Mouse (Mus musculus) intestine, postnatal 0 days (tissue): ENCODE measurements around the gene Nudt9. TPM values are rescaled to one million over a fixed set of nuclear protein-coding genes. Genes with fewer than 3 reads are reported as not detected.
A peak's percentile ranks its signal among the peaks of the same experiment; 100 is the strongest.

Source experiments
- ATAC-seq: fragments of 200-750 bp; cut with Nextera tagmentation; 2 replicates; pipeline ENCODE4 v1.8.0; 2017; ENCODE audit warnings: mild to moderate bottlenecking, moderate TSS enrichment, moderate library complexity
- H3K27ac ChIP-seq: fragments of 300-500 bp; sonication (generic); 2 replicates; pipeline ENCODE4 v1.5.1; 2014; ENCODE audit warnings: mild to moderate bottlenecking, low read depth, low read length, moderate library complexity
- H3K27me3 ChIP-seq: fragments of 300-500 bp; sonication (generic); replicated peaks from 2 replicates; pipeline ENCODE4 v1.6.1; 2014; ENCODE audit warnings: low read length, mixed read lengths; ENCODE audit not compliant: control insufficient read depth, insufficient read depth
- H3K36me3 ChIP-seq: fragments of 300-500 bp; sonication (generic); 2 replicates; pipeline ENCODE4 v1.6.1; 2014; ENCODE audit warnings: mild to moderate bottlenecking, moderate library complexity; ENCODE audit not compliant: control insufficient read depth, insufficient read depth
- H3K4me1 ChIP-seq: fragments of 300-500 bp; sonication (generic); replicated peaks from 2 replicates; pipeline ENCODE4 v1.6.1; 2014; ENCODE audit warnings: antibody characterized with exemption, low read length, mixed read lengths; ENCODE audit not compliant: control insufficient read depth, insufficient read depth
- H3K4me2 ChIP-seq: fragments of 300-500 bp; sonication (generic); replicated peaks from 2 replicates; pipeline ENCODE4 v1.6.1; 2014; ENCODE audit warnings: low read depth, mild to moderate bottlenecking, moderate library complexity
- H3K4me3 ChIP-seq: fragments of 300-500 bp; sonication (generic); 2 replicates; pipeline ENCODE4 v1.5.1; 2014; ENCODE audit warnings: low read depth, low read length
- H3K9ac ChIP-seq: fragments of 300-500 bp; sonication (generic); 2 replicates; pipeline ENCODE4 v1.6.1; 2014; ENCODE audit warnings: mild to moderate bottlenecking, low read depth, low read length
- H3K9me3 ChIP-seq: fragments of 300-500 bp; sonication (generic); 2 replicates; pipeline ENCODE4 v1.6.1; 2016; ENCODE audit warnings: mixed run types; ENCODE audit not compliant: control insufficient read depth
- CTCF ChIP-seq: sonication (generic); IDR thresholded peaks from 2 replicates; pipeline ENCODE4 v1.5.1; 2016; ENCODE audit warnings: low read depth, mild to moderate bottlenecking, control low read depth, antibody characterized with exemption, moderate library complexity
- WGBS: fragments of 180-500 bp; shearing (Covaris S2); extraction: QIAGEN DNeasy Blood & Tissue Kit; methylation state at CpG from one replicate; pipeline ENCODE4 v1.1.7; 2014; 5-methylcytosine and 5-hydroxymethylcytosine counted together
- polyA plus RNA-seq: library from polyadenylated mRNA; unstranded; fragments of >200 nt; fragmentation: Nextera tagmentation; extraction: Ambion mirVana; gene quantifications from 2 replicates; pipeline ENCODE4 v1.2.1, GENCODE M21; 2015

The Nudt9 gene
- polyA plus RNA-seq, 1 experiment from 2014 or later, result 81.1 TPM

DNA sequence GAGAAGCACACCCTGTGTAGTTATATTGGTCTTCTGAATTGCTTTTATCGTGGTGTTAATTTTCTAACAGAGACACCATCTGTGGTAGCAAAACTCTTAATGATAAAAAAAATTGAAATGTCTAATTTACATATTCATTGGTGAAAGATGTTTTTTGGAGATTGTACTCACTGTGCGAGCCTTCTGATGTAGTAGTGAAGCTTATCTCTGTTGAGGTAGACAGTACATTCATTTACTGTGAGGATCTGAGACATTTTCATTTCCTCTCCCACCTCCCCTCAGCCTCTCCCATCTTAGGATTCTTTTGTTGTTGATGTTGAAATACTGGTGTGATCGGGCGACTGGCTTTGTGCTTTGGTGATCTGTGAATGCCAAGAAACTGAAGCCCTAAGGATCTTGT, 24.9 kb downstream of the Nudt9 start:
- no peak for ATAC-seq
- Histone ChIP-seq H3K4me3 (no peak overlapping the region), H3K27ac (no peak overlapping the region), H3K36me3 (no peaks in the 10 kb centered on the region), H3K4me2 (no peak overlapping the region), H3K9me3 (no peaks in the 10 kb centered on the region), H3K4me1 (no peaks in the 10 kb centered on the region), H3K9ac (no peak overlapping the region), H3K27me3 (no peaks in the 10 kb centered on the region)
- WGBS, result 87% methylated on average over 4 of the region's 4 CpGs
- TF ChIP-seq CTCF, result no peak

DNA sequence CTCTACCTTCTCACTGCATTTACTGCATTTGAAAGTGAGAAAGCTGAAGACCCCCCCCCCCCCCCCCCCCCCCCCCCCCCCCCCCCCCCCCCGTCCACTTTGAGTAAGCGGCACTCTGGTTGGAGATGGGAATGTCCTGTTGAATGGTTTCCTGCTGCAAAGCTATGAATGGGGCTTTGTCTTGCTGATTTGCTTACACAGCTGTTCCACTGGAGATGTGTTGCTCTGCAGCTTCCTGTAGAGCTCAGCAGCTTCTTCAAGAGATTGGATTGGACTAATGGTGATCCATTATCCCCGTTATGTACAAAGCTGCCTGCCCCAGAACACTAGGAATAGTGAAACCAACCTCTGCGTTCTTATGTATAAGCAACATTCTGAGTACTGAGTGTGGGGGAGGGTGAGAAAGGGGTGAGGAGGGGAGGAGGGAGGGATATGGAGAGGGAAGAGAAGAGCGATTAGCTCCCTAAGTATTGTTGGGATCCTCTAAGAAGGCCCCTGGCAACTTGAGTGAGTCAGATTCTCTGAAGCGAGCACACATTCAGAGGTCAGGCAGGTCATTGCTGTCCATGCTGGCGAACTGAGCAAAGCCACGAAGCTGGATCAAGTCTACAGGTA, 26.3 kb downstream of the Nudt9 start:
- ATAC-seq, result peak; percentile 82
- no peak overlapping the region for H3K27ac ChIP-seq
- no peak overlapping the region for H3K4me2 ChIP-seq
- TF ChIP-seq CTCF, result no peak
- no peak overlapping the region for H3K4me3 ChIP-seq
- WGBS, result 38% methylated on average over 6 of the region's 8 CpGs
- no peak overlapping the region for H3K9ac ChIP-seq
- no peaks in the 10 kb centered on the region for H3K27me3 ChIP-seq
- H3K36me3 ChIP-seq, result no peaks in the 10 kb centered on the region
- 0 out of 2 replicates have a peak, but pooled peaks cover 2% of the 10 kb centered on the region for H3K4me1 ChIP-seq
- no peaks in the 10 kb centered on the region for H3K9me3 ChIP-seq

DNA sequence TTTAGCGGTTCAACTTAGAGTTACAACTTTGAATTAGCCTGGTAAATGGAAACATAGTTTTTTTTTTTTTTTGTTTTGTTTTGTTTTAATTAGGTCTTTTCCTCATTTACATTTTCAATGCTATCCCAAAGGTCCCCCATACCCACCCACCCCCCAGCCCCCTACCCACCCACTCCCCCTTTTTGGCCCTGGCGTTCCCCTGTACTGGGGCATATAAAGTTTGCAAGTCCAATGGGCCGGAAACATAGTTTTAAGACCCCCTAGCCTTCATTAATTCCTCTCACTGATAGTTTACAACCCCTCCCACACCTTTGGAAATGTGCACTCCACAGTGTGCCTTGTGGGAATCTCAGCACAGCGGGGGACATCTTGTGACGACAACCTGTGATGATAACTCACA, 27.5 kb downstream of the Nudt9 start:
- no peak overlapping the region for H3K27ac ChIP-seq
- H3K27me3 ChIP-seq, result no peaks in the 10 kb centered on the region
- H3K4me3 ChIP-seq, result no peak overlapping the region
- no peak overlapping the region for H3K4me2 ChIP-seq
- peak; percentile 67 for ATAC-seq
- 0 out of 2 replicates have a peak, but pooled peaks cover 2% of the 10 kb centered on the region for H3K4me1 ChIP-seq
- no peak for TF ChIP-seq CTCF
- no peaks in the 10 kb centered on the region for H3K36me3 ChIP-seq
- 90% methylated on average over 5 of the region's 5 CpGs for WGBS
- no peak overlapping the region for H3K9ac ChIP-seq
- no peaks in the 10 kb centered on the region for H3K9me3 ChIP-seq

DNA sequence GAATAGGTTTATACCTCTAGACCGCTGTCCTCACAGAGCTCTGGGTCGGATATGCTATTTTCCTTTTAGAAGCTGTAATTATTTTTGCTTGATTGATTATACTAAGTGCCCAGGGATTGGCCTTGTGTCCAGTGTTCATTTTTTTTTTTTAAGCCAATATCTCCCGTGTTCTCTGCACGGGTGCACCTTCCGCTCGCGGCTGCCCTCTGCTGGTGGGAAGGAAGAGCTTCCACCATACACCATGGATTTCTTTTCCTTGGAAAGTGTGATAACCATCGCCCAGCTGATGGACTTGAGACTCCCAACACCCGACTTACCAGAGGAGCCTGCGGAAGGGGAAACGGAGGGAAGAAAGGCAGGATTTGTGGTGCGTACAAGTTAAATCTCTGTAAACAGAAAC, 28.3 kb downstream of the Nudt9 start:
- peak; percentile 63 for ATAC-seq
- Histone ChIP-seq H3K4me3 (peak overlapping the region; percentile 1; the same call in 1 of the 2 replicates), H3K9ac (no peak overlapping the region), H3K9me3 (no peaks in the 10 kb centered on the region), H3K27me3 (no peaks in the 10 kb centered on the region), H3K4me1 (0 out of 2 replicates have a peak, but pooled peaks cover 2% of the 10 kb centered on the region), H3K27ac (no peak overlapping the region), H3K36me3 (no peaks in the 10 kb centered on the region), H3K4me2 (peak overlapping the region; percentile 54)
- peak; percentile 92 for TF ChIP-seq CTCF
- 21% methylated on average over 12 of the region's 12 CpGs for WGBS

DNA sequence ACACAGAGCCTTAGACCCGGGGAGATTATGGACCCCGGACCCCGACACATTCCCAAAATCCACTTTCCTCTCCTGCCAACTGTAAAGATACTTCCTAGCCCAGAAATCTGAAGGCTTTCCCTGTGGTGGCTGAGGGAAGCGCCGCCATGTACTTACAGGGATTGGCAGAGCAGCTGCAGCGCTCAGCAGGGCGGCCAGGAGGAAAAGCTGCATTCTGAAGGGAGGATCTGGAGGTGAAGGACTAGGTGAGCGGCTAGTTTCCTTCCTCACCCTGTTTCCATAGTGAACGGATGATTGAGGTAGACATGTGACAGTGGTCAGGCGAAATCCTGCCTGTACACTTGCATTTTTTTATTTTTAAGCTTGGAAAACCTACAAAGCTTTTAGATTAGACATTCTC, 30.3 kb downstream of the Nudt9 start:
- Histone ChIP-seq H3K27ac (no peak overlapping the region), H3K4me3 (no peak overlapping the region), H3K27me3 (no peaks in the 10 kb centered on the region), H3K9me3 (no peaks in the 10 kb centered on the region), H3K4me2 (peak overlapping the region; percentile 27; the same call in 1 of the 2 replicates), H3K4me1 (0 out of 2 replicates have a peak, but pooled peaks cover 2% of the 10 kb centered on the region), H3K9ac (no peak overlapping the region), H3K36me3 (no peaks in the 10 kb centered on the region)
- 30% methylated on average over 10 of the region's 10 CpGs for WGBS
- TF ChIP-seq CTCF, result no peak
- no peak for ATAC-seq

- Histone ChIP-seq H3K36me3 (no peaks in the 10 kb centered on the region; the same call in 1 of the 2 replicates), H3K4me2 (peak within 1 kb of the TSS; percentile 27; the same call in 1 of the 2 replicates), H3K4me1 (0 out of 2 replicates have a peak, but pooled peaks cover 2% of the 10 kb centered on the region), H3K9me3 (no peaks in the 10 kb centered on the region), H3K27ac (no peak within 1 kb of the TSS), H3K27me3 (no peaks in the 10 kb centered on the region), H3K4me3 (no peak within 1 kb of the TSS), H3K9ac (no peak within 1 kb of the TSS)
- 78% methylated on average over 7 of the region's 7 CpGs for WGBS
- no peak for ATAC-seq
- no peak for TF ChIP-seq CTCF
Observed at GRCm38 (mm10) chr5:104077508-104077907, 31.4 kb downstream of the Nudt9 start, which contains the start of gene Gm17660. Gm17660 (minus strand) TSS chr5:104077608.
